Mouse (Mus musculus) stomach, postnatal 0 days (tissue): ENCODE data around the gene Dab1. TPM values are rescaled to one million over a fixed set of nuclear protein-coding genes. Genes with fewer than 3 reads are reported as not detected.

Experiments used
- ATAC-seq: fragments of 200-750 bp; cut with Nextera tagmentation; 2 replicates; pipeline ENCODE4 v1.8.0; 2017; ENCODE audit not compliant: low FRiP score, low TSS enrichment
- DNase-seq: peaks from one replicate; pipeline ENCODE4 v3.0.0-alpha.2; 2016; ENCODE audit warnings: low spot score
- H3K27ac ChIP-seq: fragments of 300-500 bp; sonication (generic); replicated peaks from 2 replicates; pipeline ENCODE4 v1.5.1; 2014; ENCODE audit warnings: mild to moderate bottlenecking, control low read depth
- H3K27me3 ChIP-seq: fragments of 300-500 bp; sonication (generic); 2 replicates; pipeline ENCODE4 v1.6.1; 2014; ENCODE audit warnings: low read length; ENCODE audit not compliant: control insufficient read depth, insufficient read depth
- H3K36me3 ChIP-seq: fragments of 300-500 bp; sonication (generic); 2 replicates; pipeline ENCODE4 v1.6.1; 2014; ENCODE audit warnings: low read length, mixed read lengths; ENCODE audit not compliant: control insufficient read depth, insufficient read depth
- H3K4me1 ChIP-seq: fragments of 300-500 bp; sonication (generic); replicated peaks from 2 replicates; pipeline ENCODE4 v1.6.1; 2014; ENCODE audit warnings: antibody characterized with exemption; ENCODE audit not compliant: control insufficient read depth, insufficient read depth
- H3K4me2 ChIP-seq: fragments of 300-500 bp; sonication (generic); replicated peaks from 2 replicates; pipeline ENCODE4 v1.6.1; 2014; ENCODE audit warnings: low read depth, mild to moderate bottlenecking, control low read depth, moderate library complexity
- H3K4me3 ChIP-seq: fragments of 300-500 bp; sonication (generic); 2 replicates; pipeline ENCODE4 v1.5.1; 2014; ENCODE audit warnings: low read depth, low read length, control low read depth
- H3K9ac ChIP-seq: fragments of 300-500 bp; sonication (generic); 2 replicates; pipeline ENCODE4 v1.6.1; 2014; ENCODE audit warnings: mild to moderate bottlenecking, low read length, control low read depth, mixed read lengths
- H3K9me3 ChIP-seq: fragments of 300-500 bp; sonication (generic); 2 replicates; pipeline ENCODE4 v1.6.1; 2016; ENCODE audit warnings: low read length; ENCODE audit not compliant: control insufficient read depth
- CTCF ChIP-seq: IDR thresholded peaks from 2 replicates; pipeline ENCODE4 v1.5.1; 2016; ENCODE audit warnings: antibody characterized with exemption, low read depth, mild to moderate bottlenecking, moderate library complexity
- EP300 ChIP-seq: optimal IDR thresholded peaks from 2 replicates; pipeline ENCODE3; 2016; ENCODE audit warnings: antibody characterized with exemption
- WGBS: fragments of 180-500 bp; shearing (Covaris S2); extraction: QIAGEN DNeasy Blood & Tissue Kit; methylation state at CpG from one replicate; pipeline ENCODE4 v1.1.7; 2014; 5-methylcytosine and 5-hydroxymethylcytosine counted together
- polyA plus RNA-seq: library from polyadenylated mRNA; unstranded; fragments of >200 nt; fragmentation: Nextera tagmentation; extraction: Ambion mirVana; gene quantifications from 2 replicates; pipeline ENCODE4 v1.2.1, GENCODE M21; 2015

Gene Dab1
- polyA plus RNA-seq, 1 experiment from 2014 or later = 7.4 TPM

GRCm38 (mm10) chr4:103714991-103715390 is 95.8 kb downstream of the Dab1 start:
- Histone ChIP-seq H3K9ac (no peak overlapping the region), H3K27me3 (no peaks in the 10 kb centered on the region), H3K27ac (no peak overlapping the region), H3K9me3 (no peaks in the 10 kb centered on the region), H3K4me1 (no peaks in the 10 kb centered on the region), H3K4me2 (no peak overlapping the region), H3K4me3 (no peak overlapping the region), H3K36me3 (no peaks in the 10 kb centered on the region)
- DNase-seq (no peak), ATAC-seq (no peak)
- TF ChIP-seq CTCF = no peak
- TF ChIP-seq EP300 = no peak
- 71% methylated on average over 7 of the region's 7 CpGs for WGBS

DNA sequence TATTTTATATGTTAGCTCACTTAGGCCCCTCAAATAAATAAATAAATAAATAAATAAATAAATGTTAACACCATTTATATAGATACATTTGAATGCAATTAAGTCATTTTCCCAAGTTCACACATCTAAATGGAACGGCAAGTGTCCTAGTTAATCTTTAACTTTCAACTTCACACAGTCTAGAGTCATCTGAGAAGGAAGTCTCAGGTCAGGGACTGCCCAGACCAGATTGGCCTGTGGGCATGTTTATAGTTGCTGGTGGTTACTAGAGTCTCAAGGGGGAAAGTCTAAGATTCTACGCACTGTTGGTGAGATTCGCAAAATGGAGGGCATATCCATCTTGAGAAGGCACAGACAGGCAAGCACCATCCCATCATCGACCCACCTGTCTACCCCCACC is 96.4 kb downstream of the Dab1 start:
- DNase-seq = no peak
- no peak for ATAC-seq

GRCm38 (mm10) chr4:103722738-103723137 is 103.6 kb downstream of the Dab1 start:
- Histone ChIP-seq H3K9me3 (no peaks in the 10 kb centered on the region), H3K4me2 (no peak overlapping the region), H3K36me3 (no peaks in the 10 kb centered on the region), H3K4me1 (no peaks in the 10 kb centered on the region), H3K4me3 (no peak overlapping the region), H3K27ac (no peak overlapping the region), H3K27me3 (no peaks in the 10 kb centered on the region), H3K9ac (no peak overlapping the region)
- 82% methylated on average over 1 of the region's 1 CpGs for WGBS
- TF ChIP-seq CTCF (no peak), EP300 (no peak)
- ATAC-seq (no peak), DNase-seq (no peak)

More for the DNA sequence above, 96.4 kb downstream of the Dab1 start:
- Histone ChIP-seq H3K4me3 (no peak overlapping the region), H3K4me1 (no peaks in the 10 kb centered on the region), H3K27me3 (no peaks in the 10 kb centered on the region), H3K9me3 (no peaks in the 10 kb centered on the region), H3K9ac (no peak overlapping the region), H3K36me3 (no peaks in the 10 kb centered on the region), H3K27ac (no peak overlapping the region), H3K4me2 (no peak overlapping the region)
- TF ChIP-seq EP300 (no peak), CTCF (no peak)
- 81% methylated on average over 4 of the region's 4 CpGs for WGBS

DNA sequence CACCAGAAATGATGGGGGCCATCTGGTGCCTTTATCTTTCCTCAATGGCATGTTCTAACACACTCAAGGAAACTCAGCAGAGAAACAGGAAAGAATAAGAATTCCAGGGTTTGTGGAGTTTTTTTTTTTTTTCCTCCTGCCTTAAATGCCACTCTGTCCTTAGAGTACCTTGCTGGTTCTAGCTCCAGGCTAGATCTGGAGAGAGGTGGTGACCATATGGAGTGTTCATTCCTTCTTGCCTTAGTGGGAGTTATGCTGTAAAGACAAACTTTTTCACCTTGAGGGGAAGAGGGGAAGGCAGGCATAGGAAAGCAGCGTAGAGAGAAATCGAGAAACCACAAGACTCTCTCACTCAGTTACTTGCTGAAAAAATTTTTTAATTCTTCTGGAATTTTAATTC is 107.3 kb downstream of the Dab1 start:
- no peak overlapping the region for H3K4me2 ChIP-seq
- ATAC-seq (no peak), DNase-seq (no peak)
- no peaks in the 10 kb centered on the region for H3K4me1 ChIP-seq
- no peaks in the 10 kb centered on the region for H3K36me3 ChIP-seq
- H3K27ac ChIP-seq = no peak overlapping the region
- no peak for TF ChIP-seq EP300
- TF ChIP-seq CTCF = no peak
- no peaks in the 10 kb centered on the region for H3K27me3 ChIP-seq
- H3K4me3 ChIP-seq = no peak overlapping the region
- WGBS = 91% methylated on average over 2 of the region's 2 CpGs
- no peak overlapping the region for H3K9ac ChIP-seq
- no peaks in the 10 kb centered on the region for H3K9me3 ChIP-seq

DNA sequence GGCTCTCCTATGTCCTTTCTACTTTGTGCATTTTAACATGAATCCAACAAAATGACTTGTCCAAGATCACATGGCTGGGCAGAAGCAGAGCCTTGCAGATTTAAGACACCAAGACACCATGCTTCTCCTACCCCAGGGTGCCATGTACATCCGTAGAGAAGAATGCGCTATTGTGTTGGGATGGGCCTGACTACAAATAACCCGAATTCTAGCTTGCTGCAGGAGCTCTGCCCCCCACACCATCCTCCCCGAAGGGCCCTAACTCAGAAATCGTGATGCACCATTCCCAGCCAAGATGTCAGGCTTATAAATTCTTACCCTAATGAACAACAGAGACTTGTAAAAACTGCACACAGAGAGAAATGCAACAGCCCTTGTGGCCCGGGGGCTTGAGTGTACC is 118.0 kb downstream of the Dab1 start:
- no peak for ATAC-seq
- no peak overlapping the region for H3K4me3 ChIP-seq
- 85% methylated on average over 6 of the region's 6 CpGs for WGBS
- H3K36me3 ChIP-seq = no peaks in the 10 kb centered on the region
- H3K9ac ChIP-seq = no peak overlapping the region
- no peak for DNase-seq
- no peak overlapping the region for H3K27ac ChIP-seq
- no peaks in the 10 kb centered on the region for H3K27me3 ChIP-seq
- H3K9me3 ChIP-seq = no peaks in the 10 kb centered on the region
- H3K4me1 ChIP-seq = no peaks in the 10 kb centered on the region
- no peak overlapping the region for H3K4me2 ChIP-seq
- TF ChIP-seq EP300 (no peak), CTCF (no peak)

- WGBS = 48% methylated on average over 4 of the region's 4 CpGs
- no peak overlapping the region for H3K4me3 ChIP-seq
- no peak overlapping the region for H3K27ac ChIP-seq
- no peaks in the 10 kb centered on the region for H3K4me1 ChIP-seq
- H3K9ac ChIP-seq = no peak overlapping the region
- H3K27me3 ChIP-seq = no peaks in the 10 kb centered on the region
- no peak overlapping the region for H3K4me2 ChIP-seq
- no peaks in the 10 kb centered on the region for H3K9me3 ChIP-seq
- ATAC-seq (no peak), DNase-seq (no peak)
- TF ChIP-seq EP300 (no peak), CTCF (no peak)
- H3K36me3 ChIP-seq = no peaks in the 10 kb centered on the region
Observed at GRCm38 (mm10) chr4:103751249-103751855, 132.2 kb downstream of the Dab1 start.
